Mouse (Mus musculus) kidney, adult 9 months (tissue): ENCODE results near the gene Mitf.
A peak's percentile ranks its signal among the peaks of the same experiment; 100 is the strongest.

Experiments used
- DNase-seq: peaks from one replicate; pipeline ENCODE4 v3.0.0; 2022

The Mitf gene

GRCm38 (mm10) chr6:97806781-97807743 lies at the start of gene Mitf:
Mitf (plus strand) TSS chr6:97807052.
- peak; percentile 97 for DNase-seq

GRCm38 (mm10) chr6:97757361-97757760 lies 49.5 kb upstream of the Mitf start:
- no peak for DNase-seq

- no peak for DNase-seq
Observed at GRCm38 (mm10) chr6:97758884-97759283, 48.0 kb upstream of the Mitf start.

GRCm38 (mm10) chr6:97759301-97759700 lies 47.6 kb upstream of the Mitf start:
- peak; percentile 79 for DNase-seq

- DNase-seq, result peak; percentile 19
Observed at GRCm38 (mm10) chr6:97761326-97761725, 45.5 kb upstream of the Mitf start.

GRCm38 (mm10) chr6:97763970-97764369 lies 42.9 kb upstream of the Mitf start:
- DNase-seq, result no peak

- DNase-seq, result no peak
Observed at GRCm38 (mm10) chr6:97767836-97768235, 39.0 kb upstream of the Mitf start.

GRCm38 (mm10) chr6:97769549-97769948 lies 37.3 kb upstream of the Mitf start:
- DNase-seq, result no peak

GRCm38 (mm10) chr6:97781316-97781715 lies 25.5 kb upstream of the Mitf start:
- no peak for DNase-seq

- no peak for DNase-seq
Observed at GRCm38 (mm10) chr6:97782291-97782690, 24.6 kb upstream of the Mitf start.

- no peak for DNase-seq
Observed at GRCm38 (mm10) chr6:97786871-97787270, 20.0 kb upstream of the Mitf start.

GRCm38 (mm10) chr6:97788361-97788974 lies 18.4 kb upstream of the Mitf start:
- no peak for DNase-seq

GRCm38 (mm10) chr6:97789700-97790099 lies 17.2 kb upstream of the Mitf start:
- DNase-seq, result no peak

- no peak for DNase-seq
Observed at GRCm38 (mm10) chr6:97792104-97792503, 14.7 kb upstream of the Mitf start.

- no peak for DNase-seq
Observed at GRCm38 (mm10) chr6:97795175-97795574, 11.7 kb upstream of the Mitf start.

- DNase-seq, result no peak
Observed at GRCm38 (mm10) chr6:97800615-97801014, 6.2 kb upstream of the Mitf start.

- peak; percentile 26 for DNase-seq
Observed at GRCm38 (mm10) chr6:97806051-97806450, 801 bp upstream of the Mitf start.

- DNase-seq, result no peak
Observed at GRCm38 (mm10) chr6:97814191-97814590, 7.3 kb downstream of the Mitf start.

- no peak for DNase-seq
Observed at GRCm38 (mm10) chr6:97815723-97816122, 8.9 kb downstream of the Mitf start.

- DNase-seq, result peak; percentile 25
Observed at GRCm38 (mm10) chr6:97816806-97817205, 10.0 kb downstream of the Mitf start.

GRCm38 (mm10) chr6:97818128-97818527 lies 11.3 kb downstream of the Mitf start:
- no peak for DNase-seq

- no peak for DNase-seq
Observed at GRCm38 (mm10) chr6:97818948-97819347, 12.1 kb downstream of the Mitf start.

GRCm38 (mm10) chr6:97820505-97820904 lies 13.7 kb downstream of the Mitf start:
- no peak for DNase-seq

- no peak for DNase-seq
Observed at GRCm38 (mm10) chr6:97821811-97822210, 15.0 kb downstream of the Mitf start.
